Mouse (Mus musculus): Measurements from ENCODE around the gene Ephx1. TPM values are rescaled to one million over a fixed set of nuclear protein-coding genes. Genes with fewer than 3 reads are reported as not detected.
A peak's percentile ranks its signal among the peaks of the same experiment; 100 is the strongest.

Ephx1 gene
- polyA plus RNA-seq, 1 experiment from 2014 or later, result 3.8 TPM

DNA sequence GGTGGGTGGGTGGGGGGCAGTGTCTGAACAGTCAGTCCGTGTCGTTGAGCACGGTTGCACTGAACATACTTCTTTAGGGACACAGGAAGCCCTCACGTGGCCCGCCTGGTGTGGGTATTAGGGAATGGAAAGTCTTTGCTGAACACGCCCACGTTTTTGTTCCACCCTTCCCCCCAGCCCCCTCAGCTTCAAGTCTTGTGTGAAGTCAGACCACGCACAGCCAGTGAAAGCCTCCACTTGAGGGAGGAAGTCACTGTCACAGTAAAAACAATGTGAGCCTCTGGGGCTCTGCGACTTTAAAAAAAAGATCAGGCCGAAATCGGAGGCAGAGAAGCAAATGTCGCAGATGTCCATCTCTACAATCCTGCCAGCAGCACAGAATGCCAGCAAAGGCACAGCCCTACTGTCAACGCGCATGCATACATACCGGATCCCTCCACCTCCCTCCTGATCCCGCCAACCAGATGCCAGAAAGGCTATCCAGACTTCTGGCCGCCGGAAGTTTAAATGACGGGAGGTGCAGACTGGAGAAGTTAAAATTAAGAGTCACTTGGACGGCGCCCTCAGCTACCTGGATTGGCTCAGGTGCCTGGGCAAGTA is 4.1 kb downstream of the Ephx1 start:
- Histone ChIP-seq H3K36me3 (ENCODE audit: control insufficient read depth, insufficient read depth, low read length) (no peaks in the 10 kb centered on the region), H3K27me3 (ENCODE audit: control insufficient read depth, insufficient read depth, low read length) (no peaks in the 10 kb centered on the region; the same call in 1 of the 2 replicates), H3K27ac (ENCODE audit: low read depth, low read length) (no peak overlapping the region), H3K9me3 (ENCODE audit: control insufficient read depth, low read length) (no peaks in the 10 kb centered on the region), H3K4me1 (ENCODE audit: control insufficient read depth, insufficient read depth, low read length) (peaks cover 7% of the 10 kb centered on the region; the same call in 1 of the 2 replicates), H3K9ac (ENCODE audit: low read depth, low read length) (peak overlapping the region; percentile 50; the same call in 1 of the 2 replicates), H3K4me2 (replicated peaks; ENCODE audit: low read depth, low read length) (peak overlapping the region; percentile 99), H3K4me3 (ENCODE audit: low read length) (peak overlapping the region; percentile 44)
- WGBS, result 2% methylated on average over 21 of the region's 21 CpGs
- ATAC-seq (ENCODE audit: low FRiP score, low TSS enrichment), result peak; percentile 45

DNA sequence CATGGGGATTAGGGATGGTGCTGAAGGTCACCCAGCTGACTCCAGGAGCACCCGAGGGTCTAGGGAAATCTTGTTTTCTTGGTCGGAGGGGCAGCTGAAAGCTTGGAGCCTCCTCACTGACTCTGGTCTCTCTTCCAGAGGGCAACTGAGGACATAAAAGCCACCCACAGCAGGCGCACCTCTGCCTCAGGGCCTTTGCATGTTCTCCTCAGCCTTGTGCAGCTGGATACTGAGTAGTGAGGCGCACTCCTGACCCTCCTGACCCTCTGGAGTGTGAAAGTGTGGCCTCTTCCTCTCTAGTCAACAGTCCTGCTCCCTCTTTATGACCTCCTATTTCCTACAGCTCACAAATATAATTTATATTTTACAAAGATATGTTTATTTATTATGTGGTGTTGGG is 4.7 kb downstream of the Ephx1 start:
- Histone ChIP-seq H3K4me1 (ENCODE audit: control insufficient read depth, insufficient read depth, low read length) (peaks cover 9% of the 10 kb centered on the region; the same call in 1 of the 2 replicates), H3K27ac (ENCODE audit: low read depth, low read length) (no peak overlapping the region), H3K27me3 (ENCODE audit: control insufficient read depth, insufficient read depth, low read length) (no peaks in the 10 kb centered on the region; the same call in 1 of the 2 replicates), H3K9me3 (ENCODE audit: control insufficient read depth, low read length) (no peaks in the 10 kb centered on the region), H3K36me3 (ENCODE audit: control insufficient read depth, insufficient read depth, low read length) (no peaks in the 10 kb centered on the region), H3K4me2 (replicated peaks; ENCODE audit: low read depth, low read length) (peak overlapping the region; percentile 99; the same call in 1 of the 2 replicates), H3K9ac (ENCODE audit: low read depth, low read length) (peak overlapping the region; percentile 50; the same call in 1 of the 2 replicates), H3K4me3 (ENCODE audit: low read length) (no peak overlapping the region)
- WGBS, result 79% methylated on average over 4 of the region's 4 CpGs
- ATAC-seq (ENCODE audit: low FRiP score, low TSS enrichment), result no peak

DNA sequence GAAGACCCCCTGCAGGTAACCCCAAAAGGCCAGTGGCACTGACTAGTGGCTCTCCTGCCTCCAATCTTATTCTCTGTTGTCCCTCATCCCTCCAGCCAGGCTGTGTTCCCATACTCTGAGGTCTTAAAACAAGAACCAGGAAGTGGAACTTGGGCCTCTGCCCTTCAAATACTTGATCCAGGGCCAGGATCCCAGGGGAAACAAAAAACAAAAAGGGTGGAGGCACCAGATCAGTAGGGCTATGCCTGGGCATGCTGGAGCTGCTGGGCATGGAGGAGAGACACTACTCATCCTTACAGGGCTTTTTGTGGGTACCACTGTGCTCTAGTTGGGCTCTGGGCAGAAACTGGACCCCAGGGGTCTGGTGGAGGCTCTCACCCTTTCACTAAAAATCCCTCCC is 5.1 kb downstream of the Ephx1 start:
- no peak overlapping the region for H3K4me2 ChIP-seq (replicated peaks; ENCODE audit: low read depth, low read length)
- ATAC-seq (ENCODE audit: low FRiP score, low TSS enrichment), result no peak

GRCm38 (mm10) chr1:181014731-181015500 is 5.8 kb downstream of the Ephx1 start:
- H3K4me2 ChIP-seq (replicated peaks; ENCODE audit: low read depth, low read length), result no peak overlapping the region
- no peak overlapping the region for H3K4me3 ChIP-seq (ENCODE audit: low read length)
- no peak overlapping the region for H3K27ac ChIP-seq (ENCODE audit: low read depth, low read length)
- H3K9me3 ChIP-seq (ENCODE audit: control insufficient read depth, low read length), result no peaks in the 10 kb centered on the region
- no peak overlapping the region for H3K9ac ChIP-seq (ENCODE audit: low read depth, low read length)
- H3K27me3 ChIP-seq (ENCODE audit: control insufficient read depth, insufficient read depth, low read length), result no peaks in the 10 kb centered on the region; the same call in 1 of the 2 replicates
- no peaks in the 10 kb centered on the region for H3K36me3 ChIP-seq (ENCODE audit: control insufficient read depth, insufficient read depth, low read length)
- WGBS, result 61% methylated on average over 6 of the region's 6 CpGs
- peaks cover 12% of the 10 kb centered on the region; the same call in 1 of the 2 replicates for H3K4me1 ChIP-seq (ENCODE audit: control insufficient read depth, insufficient read depth, low read length)
- ATAC-seq (ENCODE audit: low FRiP score, low TSS enrichment), result no peak

More for the DNA sequence above, 5.1 kb downstream of the Ephx1 start:
- no peaks in the 10 kb centered on the region for H3K9me3 ChIP-seq (ENCODE audit: control insufficient read depth, low read length)
- H3K4me1 ChIP-seq (ENCODE audit: control insufficient read depth, insufficient read depth, low read length), result peaks cover 12% of the 10 kb centered on the region; the same call in 1 of the 2 replicates
- H3K27me3 ChIP-seq (ENCODE audit: control insufficient read depth, insufficient read depth, low read length), result no peaks in the 10 kb centered on the region; the same call in 1 of the 2 replicates
- H3K36me3 ChIP-seq (ENCODE audit: control insufficient read depth, insufficient read depth, low read length), result no peaks in the 10 kb centered on the region
- H3K4me3 ChIP-seq (ENCODE audit: low read length), result no peak overlapping the region
- no peak overlapping the region for H3K27ac ChIP-seq (ENCODE audit: low read depth, low read length)
- no peak overlapping the region for H3K9ac ChIP-seq (ENCODE audit: low read depth, low read length)

- H3K9me3 ChIP-seq (ENCODE audit: control insufficient read depth, low read length), result no peaks in the 10 kb centered on the region
- ATAC-seq (ENCODE audit: low FRiP score, low TSS enrichment), result no peak
- no peak overlapping the region for H3K9ac ChIP-seq (ENCODE audit: low read depth, low read length)
- H3K27me3 ChIP-seq (ENCODE audit: control insufficient read depth, insufficient read depth, low read length), result no peaks in the 10 kb centered on the region; the same call in 1 of the 2 replicates
- WGBS, result 82% methylated on average over 6 of the region's 6 CpGs
- H3K36me3 ChIP-seq (ENCODE audit: control insufficient read depth, insufficient read depth, low read length), result no peaks in the 10 kb centered on the region
- no peak overlapping the region for H3K4me3 ChIP-seq (ENCODE audit: low read length)
- H3K4me1 ChIP-seq (ENCODE audit: control insufficient read depth, insufficient read depth, low read length), result peaks cover 12% of the 10 kb centered on the region; the same call in 1 of the 2 replicates
- H3K4me2 ChIP-seq (replicated peaks; ENCODE audit: low read depth, low read length), result no peak overlapping the region
- H3K27ac ChIP-seq (ENCODE audit: low read depth, low read length), result no peak overlapping the region
Measured at GRCm38 (mm10) chr1:181013446-181013845, 7.3 kb downstream of the Ephx1 start.

GRCm38 (mm10) chr1:181012416-181012815 is 8.3 kb downstream of the Ephx1 start:
- no peak overlapping the region for H3K4me3 ChIP-seq (ENCODE audit: low read length)
- no peaks in the 10 kb centered on the region for H3K27me3 ChIP-seq (ENCODE audit: control insufficient read depth, insufficient read depth, low read length)
- no peak overlapping the region for H3K9ac ChIP-seq (ENCODE audit: low read depth, low read length)
- H3K4me2 ChIP-seq (replicated peaks; ENCODE audit: low read depth, low read length), result no peak overlapping the region
- H3K9me3 ChIP-seq (ENCODE audit: control insufficient read depth, low read length), result no peaks in the 10 kb centered on the region
- no peaks in the 10 kb centered on the region for H3K36me3 ChIP-seq (ENCODE audit: control insufficient read depth, insufficient read depth, low read length)
- H3K27ac ChIP-seq (ENCODE audit: low read depth, low read length), result no peak overlapping the region
- peaks cover 12% of the 10 kb centered on the region; the same call in 1 of the 2 replicates for H3K4me1 ChIP-seq (ENCODE audit: control insufficient read depth, insufficient read depth, low read length)
- WGBS, result 89% methylated on average over 3 of the region's 3 CpGs
- ATAC-seq (ENCODE audit: low FRiP score, low TSS enrichment), result no peak

DNA sequence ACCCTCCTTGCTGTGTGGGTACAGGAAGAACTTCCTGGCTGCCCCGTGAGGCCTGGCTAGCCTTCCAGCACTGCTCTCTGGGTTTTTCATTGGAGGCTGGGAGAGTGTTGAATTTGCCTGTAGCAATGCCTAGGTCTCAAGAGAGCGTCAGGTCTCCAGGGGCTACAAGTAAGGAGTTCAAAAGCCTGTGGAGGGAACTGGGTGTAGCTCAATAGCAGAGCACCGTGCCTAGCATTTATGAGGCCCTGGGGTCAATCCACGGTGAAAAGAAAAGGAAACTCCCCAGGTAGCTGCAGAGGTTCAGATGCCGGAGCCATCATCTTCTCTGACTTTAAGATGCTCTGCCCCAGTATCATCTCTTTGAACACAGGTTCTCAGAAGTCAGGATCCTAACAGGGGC is 9.1 kb downstream of the Ephx1 start:
- H3K36me3 ChIP-seq (ENCODE audit: control insufficient read depth, insufficient read depth, low read length), result no peaks in the 10 kb centered on the region
- H3K4me3 ChIP-seq (ENCODE audit: low read length), result no peak overlapping the region
- peaks cover 9% of the 10 kb centered on the region; the same call in 1 of the 2 replicates for H3K4me1 ChIP-seq (ENCODE audit: control insufficient read depth, insufficient read depth, low read length)
- H3K27me3 ChIP-seq (ENCODE audit: control insufficient read depth, insufficient read depth, low read length), result no peaks in the 10 kb centered on the region
- H3K9ac ChIP-seq (ENCODE audit: low read depth, low read length), result no peak overlapping the region
- WGBS, result 64% methylated on average over 5 of the region's 5 CpGs
- no peaks in the 10 kb centered on the region for H3K9me3 ChIP-seq (ENCODE audit: control insufficient read depth, low read length)
- no peak for ATAC-seq (ENCODE audit: low FRiP score, low TSS enrichment)
- H3K27ac ChIP-seq (ENCODE audit: low read depth, low read length), result no peak overlapping the region
- H3K4me2 ChIP-seq (replicated peaks; ENCODE audit: low read depth, low read length), result no peak overlapping the region

DNA sequence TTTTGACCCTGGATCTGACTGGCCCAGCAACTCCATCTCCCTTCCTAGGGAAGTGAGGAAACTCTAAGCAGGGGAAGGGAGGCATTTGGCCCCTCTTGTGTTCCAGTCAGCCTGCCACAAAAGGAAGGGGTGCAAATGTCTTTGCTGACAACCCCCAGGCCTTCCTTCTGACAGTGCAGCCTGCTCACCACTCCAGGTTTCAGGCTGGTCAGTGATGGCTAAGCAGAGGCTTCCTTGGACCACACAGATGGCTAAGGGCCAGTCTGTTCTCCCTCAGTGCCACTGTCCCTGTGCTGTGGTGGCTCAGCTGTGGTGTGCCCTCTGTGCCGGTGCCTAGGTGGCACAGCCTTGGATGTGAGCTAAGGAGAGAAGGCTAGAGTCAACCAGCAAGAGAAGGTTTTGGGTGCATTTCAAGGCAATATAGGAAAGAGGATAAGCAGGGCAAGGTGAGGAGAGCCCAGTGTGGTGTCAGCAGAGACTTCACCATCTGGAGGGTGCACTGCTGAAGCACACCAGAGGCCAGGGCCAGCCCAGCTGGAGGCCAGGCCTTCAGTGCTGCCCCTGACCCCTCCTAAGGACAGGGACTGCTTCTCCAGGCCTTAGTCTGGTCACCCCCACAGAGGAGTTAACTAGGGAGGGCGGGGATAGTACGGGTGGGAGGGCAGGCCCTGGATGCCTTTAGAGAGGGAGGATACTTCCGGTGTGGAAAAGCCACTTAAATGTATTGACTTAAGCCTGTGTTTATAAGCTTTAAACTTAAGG is 10.4 kb downstream of the Ephx1 start:
- Histone ChIP-seq H3K4me2 (replicated peaks; ENCODE audit: low read depth, low read length) (no peak overlapping the region), H3K4me3 (ENCODE audit: low read length) (no peak overlapping the region), H3K9me3 (ENCODE audit: control insufficient read depth, low read length) (no peaks in the 10 kb centered on the region), H3K4me1 (ENCODE audit: control insufficient read depth, insufficient read depth, low read length) (0 out of 2 replicates have a peak, but pooled peaks cover 4% of the 10 kb centered on the region), H3K9ac (ENCODE audit: low read depth, low read length) (no peak overlapping the region), H3K27me3 (ENCODE audit: control insufficient read depth, insufficient read depth, low read length) (no peaks in the 10 kb centered on the region), H3K27ac (ENCODE audit: low read depth, low read length) (no peak overlapping the region), H3K36me3 (ENCODE audit: control insufficient read depth, insufficient read depth, low read length) (no peaks in the 10 kb centered on the region)
- peak; percentile 84 for ATAC-seq (ENCODE audit: low FRiP score, low TSS enrichment)
- 41% methylated on average over 4 of the region's 4 CpGs for WGBS
